ENCODE assay signal across 16 mouse cellular contexts in the genomic region with DNA sequence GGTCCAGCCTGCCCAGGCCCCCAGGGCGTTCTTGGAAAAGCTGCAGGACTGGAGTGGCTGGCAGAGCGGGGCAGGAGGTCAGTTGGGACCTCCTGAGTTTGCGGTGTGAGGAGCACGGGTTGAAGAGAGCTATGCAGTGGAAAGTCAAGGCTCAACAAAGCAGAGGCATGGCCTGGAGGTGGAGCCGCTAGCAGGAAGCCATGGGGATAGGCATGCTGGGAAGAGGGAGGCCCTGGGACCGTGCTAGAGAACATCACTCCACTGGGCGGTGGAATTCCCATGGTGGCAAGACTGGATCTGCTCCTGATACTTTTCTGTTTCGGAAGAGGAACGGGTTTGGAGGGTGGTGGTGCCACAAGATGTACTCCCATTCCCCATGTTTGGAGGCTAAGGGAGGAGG. TPM values are rescaled to one million over a fixed set of nuclear protein-coding genes. Genes with fewer than 3 reads are reported as not detected.
"Had no signal": no experiment of that assay in that cellular context is flagged by ENCODE, and none has a peak within 500 bp of the region (broad histone marks: within the 10 kb centered on the region; RNA-seq: fewer than 3 reads in every experiment).

No protein-coding gene starts in this region.

- DNase-seq: kidney, adult 11 months; kidney, postnatal 10 days; left cerebral cortex, postnatal 4 days; lung, postnatal 10 days; right cerebral cortex, adult 18-20 months; right cerebral cortex, postnatal 25 days; thymus, adult 2 months; thymus, postnatal 25 days had no signal

- H3K9me3 ChIP-seq: liver, embryonic 12.5 days; midbrain, embryonic 13.5 days had no signal

- H3K9ac ChIP-seq: liver, embryonic 12.5 days; midbrain, embryonic 13.5 days had no signal

- ATAC-seq: liver, embryonic 12.5 days; midbrain, embryonic 13.5 days had no signal

- H3K4me2 ChIP-seq: liver, embryonic 12.5 days; midbrain, embryonic 13.5 days had no signal

- H3K27ac ChIP-seq: liver, embryonic 12.5 days; midbrain, embryonic 13.5 days had no signal

- H3K4me3 ChIP-seq: liver, embryonic 12.5 days; midbrain, embryonic 13.5 days had no signal

- H3K27me3 ChIP-seq: liver, embryonic 12.5 days; midbrain, embryonic 13.5 days had no signal

RNA-seq across cellular contexts. Expression of a gene that starts 36.7 kb away (rescaled TPM):
- polyA plus RNA-seq: large intestine, adult 2 months; liver, embryonic 12.5 days; liver, embryonic 16.5 days; midbrain, embryonic 13.5 days; neural tube, embryonic 14.5 days; small intestine, adult 2 months; thymus, adult 2 months; urinary bladder, adult 2 months had no signal

RNA-seq across cellular contexts. Expression of a gene that starts 37.9 kb away (rescaled TPM):
- polyA plus RNA-seq: kidney, embryonic 14.5 days; neural tube, embryonic 14.5 days; small intestine, adult 2 months had no signal
